Mouse (Mus musculus) CD4-positive, CD25-positive, alpha-beta regulatory T cell, adult 2 months (primary cell): ENCODE measurements around the gene Sgms1.

Experiments used
- DNase-seq: peaks from one replicate; pipeline ENCODE4 v3.0.0-alpha.2; 2012; ENCODE audit warnings: low read depth, low spot score

The Sgms1 gene

DNA sequence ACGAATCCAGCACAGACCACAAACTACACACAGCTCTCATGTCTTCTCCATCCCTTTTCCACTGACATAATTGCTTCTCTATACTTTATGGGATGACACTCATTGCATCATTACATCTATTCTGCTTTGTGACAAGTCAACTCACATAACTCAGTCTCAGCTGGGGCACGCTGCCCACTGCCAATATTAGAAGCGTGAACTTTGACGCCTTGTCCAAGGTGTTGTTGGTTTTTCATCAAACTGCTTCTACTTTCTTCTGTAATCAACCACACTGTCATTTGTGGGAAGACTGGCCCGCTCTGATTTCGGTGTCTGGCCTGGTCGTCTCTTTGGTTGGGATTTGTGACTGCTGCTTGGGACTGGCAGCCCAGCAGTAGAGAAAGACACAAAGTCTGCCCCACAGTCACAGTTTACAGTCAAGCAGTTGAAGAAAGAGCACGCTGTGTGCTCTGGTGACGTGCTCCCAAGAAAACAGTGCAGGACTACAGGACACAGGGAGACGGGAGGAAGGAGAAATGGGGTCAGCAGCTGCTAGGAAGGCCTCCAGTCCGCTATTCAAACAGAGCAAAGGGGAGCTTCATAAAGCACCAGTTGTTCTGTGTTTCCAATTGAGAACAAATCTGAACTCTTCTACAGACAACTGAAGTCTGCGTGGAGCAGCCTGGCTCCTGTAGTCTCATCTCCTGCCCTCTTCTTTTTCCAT lies 120.2 kb downstream of the Sgms1 start:
- no peak for DNase-seq

DNA sequence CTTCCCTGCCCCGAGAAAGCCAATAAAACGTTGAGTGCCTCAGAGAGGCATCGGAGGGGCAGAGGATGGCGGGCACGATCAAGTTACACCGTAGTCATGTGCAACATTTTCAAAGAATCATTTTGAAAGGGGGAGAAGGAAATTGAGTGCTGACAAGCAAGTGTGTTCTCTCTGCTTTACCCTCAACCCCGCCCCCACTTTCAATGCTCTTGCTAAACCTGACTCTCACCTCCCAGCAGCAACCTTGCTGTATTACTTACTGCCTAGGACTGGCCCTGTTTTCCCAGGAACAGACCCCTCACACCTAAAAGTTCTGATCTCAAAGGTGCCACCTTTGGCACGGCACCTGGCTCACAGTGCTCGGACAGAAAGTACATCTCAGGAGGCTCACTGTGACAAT lies 121.0 kb downstream of the Sgms1 start:
- peak; percentile 43 for DNase-seq

DNA sequence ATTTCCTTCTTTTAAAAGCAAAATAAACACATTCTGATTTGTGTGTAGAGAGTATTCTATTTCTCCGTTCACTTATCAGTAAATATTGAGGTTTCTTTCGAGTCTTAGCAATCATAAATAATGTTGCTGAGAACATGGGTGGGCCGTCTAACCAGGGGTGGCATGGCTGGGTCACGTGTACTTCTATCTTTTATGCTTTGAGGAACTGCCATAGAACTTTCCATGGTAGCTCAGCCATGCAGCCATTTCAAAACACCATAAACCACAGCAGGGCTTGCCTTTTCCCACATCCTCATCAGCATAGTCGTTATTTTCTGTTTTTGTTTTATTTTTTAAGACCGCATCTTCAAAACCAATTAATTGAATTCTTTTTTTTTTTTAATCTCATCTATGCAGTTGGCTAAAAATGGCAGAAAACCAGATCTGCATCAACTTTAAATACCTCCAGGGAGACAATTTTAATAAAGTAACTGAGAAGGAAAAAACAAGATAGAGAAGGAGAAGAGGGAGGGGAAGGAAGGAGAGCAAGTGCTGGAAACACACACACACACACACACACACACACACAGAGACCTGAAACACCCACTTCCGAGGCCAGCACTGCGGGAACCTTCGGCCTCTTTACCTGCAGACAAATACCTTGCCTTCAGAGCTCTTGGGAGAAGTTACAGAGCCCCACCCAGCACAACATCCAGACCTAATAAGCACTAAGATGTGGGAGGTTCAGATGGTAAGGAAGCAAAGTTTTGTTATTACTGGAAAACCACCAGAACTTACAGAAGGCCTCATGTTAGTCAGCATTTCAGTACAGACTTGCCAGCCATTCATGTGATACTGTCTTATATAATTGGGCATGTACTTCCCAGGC lies 122.9 kb downstream of the Sgms1 start:
- DNase-seq: peak; percentile 66

DNA sequence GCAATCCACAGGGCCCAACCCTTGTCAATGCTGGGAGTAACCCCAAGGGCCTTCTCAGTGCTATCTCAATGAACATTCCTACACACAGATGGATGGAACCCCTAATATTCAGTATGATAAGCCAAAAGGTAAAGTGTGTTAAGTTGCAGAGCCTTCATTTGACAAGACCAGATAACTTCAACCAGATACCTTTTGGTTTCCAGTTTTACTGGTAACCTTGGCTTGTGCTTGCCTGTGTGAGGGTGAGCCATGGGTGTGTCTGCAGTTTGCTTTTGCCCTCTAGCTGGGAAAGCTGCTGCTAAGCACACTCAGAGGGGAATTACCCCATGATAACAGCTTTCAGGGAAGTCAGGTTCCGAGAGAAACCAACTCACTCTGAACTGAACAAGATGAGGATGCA lies 125.8 kb downstream of the Sgms1 start:
- DNase-seq: peak; percentile 48

DNA sequence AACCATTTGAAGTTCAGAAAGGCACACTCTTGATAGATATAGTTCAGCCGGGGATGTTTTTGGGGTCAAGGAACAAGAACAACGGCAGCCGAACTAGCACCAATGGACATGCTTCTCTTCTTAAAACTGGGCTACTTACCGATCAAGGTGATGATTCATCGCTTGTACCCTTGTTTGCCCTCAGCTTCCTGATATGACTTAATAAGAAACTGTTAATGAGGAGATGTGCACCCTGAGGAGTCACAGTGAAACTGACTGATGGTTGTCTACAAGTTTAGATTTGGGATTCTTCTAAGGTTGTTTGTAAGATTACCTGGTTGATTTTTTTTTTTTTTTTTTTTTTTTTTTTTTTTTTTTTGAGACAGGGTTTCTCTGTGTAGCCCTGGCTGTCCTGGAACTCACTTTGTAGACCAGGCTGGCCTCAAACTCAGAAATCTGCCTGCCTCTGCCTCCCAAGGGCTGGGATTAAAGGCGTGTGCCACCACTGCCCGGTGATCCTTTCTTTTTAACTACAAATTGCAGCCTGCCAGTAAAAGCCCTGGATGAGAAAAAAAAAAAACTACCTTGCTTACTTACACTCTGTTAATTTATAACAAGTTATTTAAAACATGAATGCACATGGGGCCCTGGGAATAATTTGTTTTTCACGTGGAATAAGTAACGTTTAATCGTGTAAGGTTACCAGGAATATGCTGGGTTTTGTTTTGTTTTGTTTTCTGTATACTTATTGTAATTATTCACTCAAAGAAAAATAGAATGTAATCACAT lies 126.5 kb downstream of the Sgms1 start:
- peak; percentile 68 for DNase-seq

DNA sequence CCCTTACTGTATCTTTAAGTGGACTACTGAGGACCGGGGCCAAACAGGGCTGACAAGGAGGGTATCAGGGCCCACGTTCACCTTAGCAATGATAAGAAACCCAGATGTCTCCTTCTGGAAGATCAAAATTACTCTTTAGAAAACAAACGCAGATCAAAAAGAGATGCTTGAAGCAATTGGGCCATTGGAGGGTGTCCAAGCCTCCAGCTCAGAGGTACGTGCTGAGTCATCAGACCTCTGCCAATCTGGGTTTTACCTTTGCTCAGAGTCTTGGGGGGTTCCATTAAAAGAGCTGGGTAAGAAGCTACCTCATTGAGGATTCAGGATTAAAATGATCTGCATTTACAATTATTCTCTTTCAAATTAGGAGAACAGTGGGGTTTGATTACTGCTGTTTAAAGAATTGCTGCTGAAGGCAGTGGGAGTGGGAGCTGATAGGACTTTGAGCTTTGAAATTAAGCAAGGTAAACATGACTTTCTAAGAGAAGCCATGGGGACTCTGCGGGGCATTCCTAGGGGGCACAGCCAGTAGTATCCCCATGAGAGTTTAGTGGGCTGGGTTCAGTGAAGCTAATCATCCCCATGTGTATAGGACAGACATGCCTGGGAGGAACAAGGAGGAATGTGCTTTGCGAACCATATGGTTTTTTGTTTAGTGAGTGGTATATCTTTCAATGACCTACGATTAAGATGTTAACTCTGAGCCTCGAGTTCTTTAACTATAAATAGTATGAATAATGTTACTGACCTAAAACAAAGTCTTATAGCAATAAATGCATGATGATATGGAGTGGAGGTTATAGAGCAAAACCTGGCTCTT lies 128.4 kb downstream of the Sgms1 start:
- no peak for DNase-seq

DNA sequence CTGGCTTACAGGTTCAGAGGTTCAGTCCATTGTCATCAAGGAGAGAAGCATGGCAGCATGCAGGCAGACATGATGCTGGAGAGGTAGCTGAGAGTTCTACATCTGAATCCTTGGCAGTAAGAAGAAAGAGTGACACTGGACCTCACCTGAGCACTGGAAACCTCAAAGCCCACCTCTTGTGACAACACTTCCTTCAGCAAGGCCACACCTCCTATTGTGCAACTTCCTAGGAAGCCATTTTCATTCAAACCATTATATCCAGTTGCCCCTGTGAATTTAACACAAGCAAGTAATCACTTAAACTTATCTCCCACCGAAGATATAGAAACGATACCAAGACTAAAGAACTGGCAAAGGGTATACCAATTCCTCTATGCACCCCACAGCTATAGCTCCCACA lies 129.7 kb downstream of the Sgms1 start:
- DNase-seq: no peak

DNA sequence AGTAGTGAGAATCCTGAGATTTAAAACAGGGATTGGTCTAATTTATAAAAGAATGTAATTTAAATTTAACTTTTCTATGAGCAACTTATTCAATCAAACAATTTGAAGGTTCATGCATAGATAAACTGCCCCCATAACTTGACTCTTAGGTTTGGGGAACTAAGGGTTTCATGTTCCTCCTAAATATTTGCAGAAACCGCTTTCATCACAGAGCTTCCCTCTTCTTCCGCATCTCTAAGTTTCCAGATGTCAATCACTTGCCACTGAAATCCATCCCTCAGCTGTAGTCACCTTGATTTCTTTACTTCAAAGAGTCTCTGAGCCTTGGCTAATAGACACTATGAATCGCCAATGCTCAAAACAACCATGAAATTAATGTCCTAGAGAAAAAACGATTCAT lies 130.5 kb downstream of the Sgms1 start:
- DNase-seq: no peak

DNA sequence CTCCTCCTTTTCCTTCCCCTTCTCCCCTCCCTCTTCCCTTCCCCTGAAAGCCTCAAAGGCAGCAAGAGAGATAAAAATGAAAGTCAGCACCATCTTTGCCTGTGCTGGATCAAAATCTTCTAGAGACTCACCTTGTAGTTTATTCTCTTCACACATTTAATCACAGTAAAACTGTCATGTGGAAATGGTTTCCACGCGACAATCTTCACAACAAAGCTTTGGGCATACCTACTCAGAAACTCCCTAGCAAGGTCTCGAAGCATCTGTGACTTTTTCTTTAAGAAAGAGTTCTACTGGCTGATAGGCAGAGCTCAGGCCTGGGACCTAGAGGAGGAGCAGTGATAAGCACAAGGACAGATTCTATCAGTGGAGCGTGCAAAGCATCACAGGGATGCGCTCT lies 131.4 kb downstream of the Sgms1 start:
- peak; percentile 70 for DNase-seq

DNA sequence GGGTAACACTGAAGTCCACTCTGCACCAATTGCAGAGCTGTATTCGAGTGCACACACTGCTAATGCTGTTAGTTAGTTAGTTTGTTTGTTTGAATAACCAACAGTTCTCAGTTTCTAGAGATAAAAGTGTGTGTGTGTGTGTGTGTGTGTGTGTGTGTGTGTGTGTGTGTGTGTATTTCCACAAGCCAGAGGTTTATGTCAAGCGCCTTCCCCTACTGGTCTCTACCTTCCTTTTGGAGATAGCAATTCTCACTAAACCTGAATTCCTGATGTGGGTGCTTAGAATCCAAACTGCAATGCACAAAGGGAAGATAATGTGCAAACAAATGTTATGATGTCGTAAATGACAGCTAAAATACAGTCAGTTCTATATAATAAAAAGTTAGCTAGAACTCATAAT lies 131.9 kb downstream of the Sgms1 start:
- peak; percentile 32 for DNase-seq

DNA sequence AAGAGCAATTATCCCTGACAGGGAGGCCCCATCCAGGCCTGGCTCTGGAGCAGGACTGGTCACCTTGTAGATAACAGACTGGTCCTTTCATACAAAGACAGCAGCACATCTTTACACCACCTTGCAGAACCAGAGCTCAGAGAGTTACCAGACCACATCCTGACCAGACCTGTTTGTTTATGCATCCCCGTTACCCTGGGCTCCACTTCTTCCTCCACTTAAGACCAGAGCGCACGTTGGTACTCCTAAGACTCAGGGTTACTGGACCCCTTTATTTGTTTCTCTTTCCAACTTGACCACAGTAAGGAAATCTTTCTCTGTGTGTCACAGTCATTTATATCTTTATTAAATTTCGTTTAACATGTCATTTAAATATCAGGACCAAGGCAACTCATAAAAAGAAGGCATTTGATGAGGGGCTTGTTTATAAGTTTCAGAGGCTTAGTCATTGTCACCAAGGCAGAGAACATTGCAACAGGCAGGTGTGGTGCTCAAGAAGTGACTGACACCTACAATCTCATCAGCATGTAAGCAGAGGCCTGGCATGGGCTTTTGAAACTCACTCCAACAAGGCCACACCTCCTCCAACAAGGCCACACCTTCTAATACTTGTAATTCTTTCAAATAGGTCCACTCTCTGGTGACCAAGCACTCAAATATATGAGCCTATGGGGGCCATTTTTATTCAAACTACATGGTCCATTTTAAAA lies 132.7 kb downstream of the Sgms1 start:
- peak; percentile 55 for DNase-seq

DNA sequence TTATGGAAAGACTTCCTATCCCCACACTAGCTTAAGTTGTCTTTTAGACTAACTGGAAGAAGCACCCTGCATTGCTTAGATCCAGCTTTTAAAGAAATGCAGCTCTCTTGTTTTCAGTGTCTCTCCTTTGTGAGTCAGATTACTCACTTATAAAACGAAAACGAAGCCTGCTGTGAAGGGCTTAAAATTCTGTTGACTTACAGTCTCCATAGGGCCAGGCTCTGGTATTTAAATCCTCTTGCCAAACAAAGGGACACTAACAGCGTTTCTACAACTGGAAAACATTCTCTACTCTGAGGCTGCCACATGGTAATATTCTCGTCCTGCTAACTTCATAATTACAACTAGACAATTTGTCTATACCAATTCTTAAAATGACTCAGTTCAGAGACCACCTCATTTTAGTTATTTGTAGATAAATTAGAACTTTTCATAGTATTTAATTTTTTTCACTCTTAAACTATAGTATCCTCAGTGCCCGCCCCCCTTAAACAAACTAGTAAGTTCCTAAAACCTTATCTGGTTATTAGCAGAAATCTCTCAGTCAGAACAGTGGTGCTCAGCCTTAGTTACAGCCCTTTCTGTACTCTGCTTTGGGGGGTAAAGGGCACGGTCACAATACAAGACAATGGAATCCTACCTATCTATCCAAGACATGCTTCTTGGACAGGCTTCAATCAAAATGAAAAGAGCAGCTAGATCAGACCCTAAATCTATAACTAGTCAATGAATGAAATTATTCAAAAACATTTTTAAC lies 133.9 kb downstream of the Sgms1 start:
- DNase-seq: peak; percentile 26

DNA sequence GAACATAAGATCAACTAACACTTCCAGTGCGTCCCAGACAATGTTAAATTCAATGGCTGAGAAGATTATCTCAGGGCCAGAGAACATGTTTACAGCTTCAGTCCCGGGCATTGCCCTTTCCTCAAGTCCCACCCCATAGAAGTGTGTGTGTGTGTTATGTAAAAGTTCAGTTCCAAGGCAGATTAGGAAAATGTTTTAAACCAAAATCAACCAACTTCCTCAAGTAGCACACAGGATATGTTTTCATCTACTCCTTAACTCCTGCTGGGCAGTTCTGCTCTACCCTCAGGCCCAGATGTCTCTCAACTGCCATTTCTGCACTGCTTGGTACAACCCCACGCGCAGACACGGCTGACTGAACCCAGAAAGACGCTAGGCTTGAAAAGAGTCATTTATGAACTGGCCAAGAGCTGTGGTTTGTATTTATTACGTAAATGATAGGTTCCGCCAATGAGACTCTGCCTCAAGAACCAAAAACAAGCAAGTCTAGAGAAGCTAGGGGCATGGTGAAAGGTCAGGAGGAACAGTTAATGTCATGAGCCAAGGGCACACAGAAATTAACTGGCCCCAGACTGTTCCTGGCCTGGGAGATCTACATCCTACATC lies 134.7 kb downstream of the Sgms1 start:
- peak; percentile 75 for DNase-seq

DNA sequence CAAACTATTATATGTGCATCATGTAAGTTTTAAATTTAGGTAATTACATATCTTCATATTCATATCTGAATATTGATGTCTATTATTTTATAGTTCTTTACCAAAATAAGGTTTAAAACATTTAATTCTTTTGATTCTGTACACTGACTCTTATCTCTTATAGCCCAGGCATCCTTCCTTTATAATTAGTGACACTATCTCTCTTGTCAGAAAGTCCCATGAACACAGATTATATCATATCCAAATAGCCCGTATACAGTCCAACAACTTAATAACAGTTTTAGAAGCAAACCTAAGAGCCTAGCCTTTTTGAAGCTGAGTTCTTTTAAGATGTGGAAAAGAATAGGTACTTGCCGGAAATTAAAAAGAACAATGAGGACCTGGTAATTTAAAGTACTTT lies 135.3 kb downstream of the Sgms1 start:
- DNase-seq: no peak

DNA sequence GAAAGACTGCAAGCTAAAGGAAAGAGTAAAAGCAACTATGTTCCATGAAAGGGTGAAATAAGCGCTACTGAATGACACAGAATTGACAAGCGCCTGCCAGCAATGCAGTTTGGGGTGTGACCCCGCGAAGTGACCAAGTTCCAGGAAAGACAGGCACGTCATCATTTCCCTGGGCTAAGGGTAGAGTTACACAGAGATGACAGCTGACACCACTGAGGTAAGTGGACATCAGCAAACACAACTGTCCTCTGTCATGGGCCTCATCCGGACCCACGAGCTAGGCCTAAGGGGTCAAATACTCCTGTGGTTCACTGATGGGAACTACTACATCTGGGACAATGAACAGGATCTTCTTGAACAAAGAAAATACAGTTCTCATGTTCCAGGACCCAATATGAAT lies 136.5 kb downstream of the Sgms1 start:
- DNase-seq: no peak

DNA sequence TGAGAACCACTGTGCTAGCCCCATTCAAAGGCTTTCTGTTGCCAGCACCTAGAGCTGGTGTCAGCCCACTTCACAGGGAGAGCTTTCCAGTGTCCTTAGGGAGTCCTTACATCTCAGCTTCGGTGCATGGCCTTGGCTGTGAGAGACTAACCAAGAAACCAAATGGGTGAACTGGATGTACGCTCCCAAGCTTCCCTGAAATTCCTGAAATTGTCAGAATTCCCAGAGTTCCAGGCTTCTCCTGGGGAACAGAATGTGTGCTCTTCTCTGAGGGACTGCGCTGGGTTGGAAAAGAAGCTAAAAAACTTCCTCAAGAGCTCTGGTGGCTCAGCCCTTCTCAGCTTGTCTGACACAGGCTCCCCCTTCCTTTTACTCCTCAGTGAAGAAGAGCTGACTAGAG lies 137.1 kb downstream of the Sgms1 start:
- no peak for DNase-seq

DNA sequence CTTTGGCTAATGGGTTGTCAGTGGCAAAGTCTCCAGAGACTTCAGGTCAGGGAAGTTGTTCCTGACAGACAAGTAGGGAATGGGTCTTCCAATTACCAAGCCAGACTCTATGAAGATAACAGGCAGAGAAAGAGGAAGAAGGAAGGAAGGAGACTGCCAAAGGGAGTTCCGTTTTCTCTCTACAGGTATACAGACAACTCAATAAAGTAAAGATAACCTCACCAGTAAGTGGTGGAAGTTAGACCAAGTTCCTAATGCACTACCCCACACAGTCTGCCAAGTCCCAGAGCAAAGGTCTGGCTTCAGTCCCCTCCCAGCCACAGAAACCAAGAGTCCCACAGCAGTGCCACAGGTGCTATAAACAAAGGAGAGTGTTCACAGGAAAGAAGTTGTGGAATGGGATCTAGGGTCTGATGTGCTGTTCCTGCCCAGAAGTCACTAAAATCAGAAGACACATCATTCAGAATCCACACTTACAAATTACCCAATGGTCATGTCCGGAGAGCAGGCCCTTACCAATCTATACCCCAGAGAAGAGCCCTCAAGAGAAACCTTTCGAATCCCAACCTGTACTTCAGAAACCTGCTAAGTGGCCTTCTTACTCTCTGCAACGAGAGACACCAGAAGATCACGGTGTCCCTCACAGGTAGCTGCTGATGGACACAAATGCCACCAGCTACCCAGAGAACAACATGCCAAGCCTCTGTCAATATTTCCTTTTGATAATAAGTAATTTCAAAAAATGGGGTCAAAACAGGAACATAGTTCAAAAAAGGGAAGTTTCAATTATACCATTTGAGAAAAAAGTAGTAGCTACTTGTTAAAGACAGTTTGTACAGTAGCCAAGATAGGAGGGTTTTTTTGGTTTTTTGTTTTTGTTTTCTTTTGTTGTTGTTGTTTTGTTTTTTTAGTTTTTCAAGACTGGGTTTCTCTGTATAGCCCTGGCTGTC lies 140.1 kb downstream of the Sgms1 start:
- DNase-seq: no peak

DNA sequence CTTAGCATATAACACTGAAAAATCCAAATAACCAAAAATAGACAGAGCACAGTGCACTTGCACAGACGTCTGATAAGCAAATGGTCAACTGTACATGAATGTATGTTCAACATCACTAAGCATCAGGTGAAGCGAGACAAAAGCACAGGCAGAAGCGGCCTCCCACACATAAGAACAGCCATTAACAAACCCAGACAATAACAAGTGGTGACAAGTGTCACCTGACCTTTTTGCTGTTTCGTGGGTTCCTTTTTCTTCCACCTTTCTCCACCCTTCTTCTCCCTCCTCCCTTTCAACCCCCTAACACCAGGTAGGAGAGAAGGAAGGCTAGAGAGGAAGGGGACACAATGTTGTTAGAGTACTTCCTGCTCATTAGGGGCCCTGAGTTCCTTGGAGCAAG lies 144.6 kb downstream of the Sgms1 start:
- DNase-seq: peak; percentile 27

DNA sequence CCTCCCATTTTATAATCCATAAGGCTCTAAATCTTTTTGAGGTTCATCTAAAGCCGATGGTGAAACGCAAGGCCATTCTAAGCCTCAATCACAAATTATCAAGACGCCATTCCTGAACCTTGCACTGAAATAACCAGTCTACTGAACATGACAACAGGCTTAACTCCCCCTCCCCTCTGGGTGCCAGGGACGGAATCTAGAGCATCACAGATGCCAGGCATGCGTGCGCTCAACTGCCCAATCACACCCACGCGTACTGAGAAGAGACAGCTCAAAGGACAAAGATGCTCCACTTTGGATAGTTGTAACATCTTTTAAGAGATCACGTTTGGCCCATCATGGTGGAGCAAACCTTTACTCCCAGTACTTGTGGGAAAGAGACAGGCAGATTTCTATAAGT lies 146.3 kb downstream of the Sgms1 start:
- no peak for DNase-seq
